Mouse (Mus musculus): ENCODE measurements around the gene Pbx1. TPM values are rescaled to one million over a fixed set of nuclear protein-coding genes. Genes with fewer than 3 reads are reported as not detected.

Pbx1 gene
- polyA plus RNA-seq, 1 experiment, result 9.1 TPM

DNA sequence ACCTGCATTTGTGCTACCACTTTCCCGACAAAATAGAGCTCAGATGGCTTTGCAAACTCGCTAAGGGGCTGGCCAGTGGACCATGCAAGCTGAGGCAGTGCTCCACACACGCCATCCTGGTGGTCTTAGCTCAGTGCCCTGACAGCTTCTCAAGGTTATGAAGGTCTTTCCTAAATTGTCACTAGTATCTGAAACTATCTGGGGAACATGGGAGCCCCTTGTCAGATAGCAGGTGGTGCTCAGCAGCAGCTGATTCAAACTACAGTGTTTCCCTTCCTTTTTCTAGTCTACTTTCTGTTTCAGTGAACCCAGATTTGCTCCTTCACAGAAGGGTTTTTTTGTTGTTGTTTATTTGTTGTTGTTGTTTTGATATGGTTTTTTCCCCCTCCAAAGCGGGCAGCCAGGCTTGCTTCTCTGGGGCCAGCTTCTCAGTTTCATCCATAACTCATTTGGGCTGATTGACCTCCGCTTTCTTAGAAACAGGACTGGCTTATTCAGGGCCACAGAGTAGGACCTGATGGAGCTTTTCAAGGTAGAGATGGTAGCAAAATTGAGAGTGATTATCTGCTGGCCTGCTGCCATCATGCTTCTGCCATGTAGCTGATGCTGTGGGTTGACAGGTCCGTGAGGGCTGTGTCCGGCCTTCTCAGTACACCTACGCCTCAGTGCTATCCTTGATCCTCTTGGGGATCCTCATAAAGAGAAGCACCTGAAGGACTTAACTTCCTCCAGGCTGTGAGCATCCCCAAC lies 141.7 kb downstream of the Pbx1 start:
- no peaks in the 10 kb centered on the region; the same call in 1 of the 2 replicates for H3K4me1 ChIP-seq (ENCODE audit: control insufficient read depth, insufficient read depth, low read length)
- 0 out of 2 replicates have a peak overlapping the region, but pooled peaks have one; percentile 4 for H3K27ac ChIP-seq (ENCODE audit: control insufficient read depth, insufficient read depth, low read depth, low read length)
- TF ChIP-seq POLR2A (IDR thresholded peaks at IDR 0.05; ENCODE audit: control insufficient read depth, low read depth, low read length), result no peak
- no peak for TF ChIP-seq CTCF (IDR thresholded peaks at IDR 0.05; ENCODE audit: control insufficient read depth, insufficient read depth, insufficient replicate concordance, low read depth, low read length)
- H3K36me3 ChIP-seq (ENCODE audit: control insufficient read depth, insufficient read depth, low read length), result no peaks in the 10 kb centered on the region
- H3K4me3 ChIP-seq (ENCODE audit: control insufficient read depth, low read depth, low read length), result no peak overlapping the region
- H3K27me3 ChIP-seq (ENCODE audit: control insufficient read depth, insufficient read depth, low read length), result no peaks in the 10 kb centered on the region

DNA sequence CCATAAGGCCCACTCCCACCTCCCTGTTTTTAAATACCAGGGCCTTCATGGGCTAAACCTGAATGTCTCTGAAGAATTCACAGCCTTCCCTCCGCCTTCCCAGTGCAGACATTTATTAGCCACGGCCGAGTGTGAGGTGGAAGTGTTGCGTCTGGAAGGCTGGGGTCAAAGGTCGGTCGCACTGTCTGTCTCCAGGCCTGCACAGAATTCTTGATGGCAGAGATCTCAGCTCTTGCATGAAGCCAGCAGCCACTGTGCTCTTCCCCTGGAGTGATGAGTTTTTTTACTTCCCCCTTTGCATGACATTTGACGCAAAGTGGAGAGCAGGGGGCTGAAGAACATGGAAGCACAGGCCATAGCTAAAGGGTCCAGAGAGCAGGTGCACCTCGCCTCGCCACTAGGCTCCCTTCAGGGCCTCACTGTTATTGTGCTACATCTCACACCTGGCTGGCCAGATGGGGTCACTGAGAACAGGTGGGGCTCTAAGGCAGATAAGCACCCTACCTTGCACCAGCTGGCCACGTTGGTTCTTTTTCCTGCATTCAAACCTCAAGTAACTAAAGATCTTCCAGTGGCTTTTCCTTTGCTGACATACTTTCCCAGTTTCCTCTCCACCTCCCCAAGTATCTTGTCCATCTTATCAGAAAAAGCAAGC lies 143.1 kb downstream of the Pbx1 start:
- Histone ChIP-seq H3K27ac (ENCODE audit: control insufficient read depth, insufficient read depth, low read depth, low read length) (no peak overlapping the region; the same call in 1 of the 2 replicates), H3K4me1 (ENCODE audit: control insufficient read depth, insufficient read depth, low read length) (no peaks in the 10 kb centered on the region; the same call in 1 of the 2 replicates), H3K27me3 (ENCODE audit: control insufficient read depth, insufficient read depth, low read length) (no peaks in the 10 kb centered on the region), H3K36me3 (ENCODE audit: control insufficient read depth, insufficient read depth, low read length) (no peaks in the 10 kb centered on the region), H3K4me3 (ENCODE audit: control insufficient read depth, low read depth, low read length) (no peak overlapping the region)
- no peak for TF ChIP-seq POLR2A (IDR thresholded peaks at IDR 0.05; ENCODE audit: control insufficient read depth, low read depth, low read length)
- TF ChIP-seq CTCF (IDR thresholded peaks at IDR 0.05; ENCODE audit: control insufficient read depth, insufficient read depth, insufficient replicate concordance, low read depth, low read length), result no peak

DNA sequence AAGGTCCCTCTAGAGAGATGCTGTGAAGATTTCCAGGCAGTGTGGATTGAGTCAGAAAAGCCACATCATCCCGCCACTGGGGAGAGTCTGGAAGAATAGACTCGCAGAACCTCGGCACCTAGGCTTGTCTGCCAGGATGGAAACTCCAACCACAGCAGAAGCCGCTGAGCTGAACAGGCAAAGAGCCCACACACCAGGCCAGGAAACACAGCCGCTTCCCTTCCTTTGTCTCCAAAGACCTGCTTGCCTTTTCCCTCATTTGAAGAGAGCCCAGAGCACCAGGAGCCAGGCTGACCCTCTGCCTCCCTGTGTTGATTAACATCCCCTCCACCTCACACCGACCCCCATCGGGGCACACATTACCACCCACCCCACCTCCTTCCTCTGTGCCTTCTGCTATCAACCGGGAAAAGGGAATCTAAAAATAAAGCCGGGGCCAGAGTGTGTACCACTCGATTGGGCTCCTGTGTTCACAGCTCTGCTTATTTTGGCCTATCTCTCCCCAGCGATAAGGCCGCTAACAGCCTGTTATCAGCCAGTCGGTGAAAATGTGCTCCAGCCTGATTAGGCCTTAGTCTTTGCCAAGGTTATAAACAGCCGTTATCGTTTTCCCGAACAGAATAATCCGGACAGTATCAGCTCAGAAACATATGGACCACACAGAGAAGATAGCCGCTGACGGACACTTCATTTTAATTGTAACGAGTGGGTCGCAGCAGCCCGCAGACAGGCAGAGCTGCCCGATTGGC lies 144.1 kb downstream of the Pbx1 start:
- no peaks in the 10 kb centered on the region for H3K27me3 ChIP-seq (ENCODE audit: control insufficient read depth, insufficient read depth, low read length)
- H3K36me3 ChIP-seq (ENCODE audit: control insufficient read depth, insufficient read depth, low read length), result no peaks in the 10 kb centered on the region
- H3K4me1 ChIP-seq (ENCODE audit: control insufficient read depth, insufficient read depth, low read length), result no peaks in the 10 kb centered on the region; the same call in 1 of the 2 replicates
- no peak overlapping the region for H3K4me3 ChIP-seq (ENCODE audit: control insufficient read depth, low read depth, low read length)
- TF ChIP-seq CTCF (IDR thresholded peaks at IDR 0.05; ENCODE audit: control insufficient read depth, insufficient read depth, insufficient replicate concordance, low read depth, low read length) (no peak), POLR2A (IDR thresholded peaks at IDR 0.05; ENCODE audit: control insufficient read depth, low read depth, low read length) (no peak)
- H3K27ac ChIP-seq (ENCODE audit: control insufficient read depth, insufficient read depth, low read depth, low read length), result peak overlapping the region; percentile 39

DNA sequence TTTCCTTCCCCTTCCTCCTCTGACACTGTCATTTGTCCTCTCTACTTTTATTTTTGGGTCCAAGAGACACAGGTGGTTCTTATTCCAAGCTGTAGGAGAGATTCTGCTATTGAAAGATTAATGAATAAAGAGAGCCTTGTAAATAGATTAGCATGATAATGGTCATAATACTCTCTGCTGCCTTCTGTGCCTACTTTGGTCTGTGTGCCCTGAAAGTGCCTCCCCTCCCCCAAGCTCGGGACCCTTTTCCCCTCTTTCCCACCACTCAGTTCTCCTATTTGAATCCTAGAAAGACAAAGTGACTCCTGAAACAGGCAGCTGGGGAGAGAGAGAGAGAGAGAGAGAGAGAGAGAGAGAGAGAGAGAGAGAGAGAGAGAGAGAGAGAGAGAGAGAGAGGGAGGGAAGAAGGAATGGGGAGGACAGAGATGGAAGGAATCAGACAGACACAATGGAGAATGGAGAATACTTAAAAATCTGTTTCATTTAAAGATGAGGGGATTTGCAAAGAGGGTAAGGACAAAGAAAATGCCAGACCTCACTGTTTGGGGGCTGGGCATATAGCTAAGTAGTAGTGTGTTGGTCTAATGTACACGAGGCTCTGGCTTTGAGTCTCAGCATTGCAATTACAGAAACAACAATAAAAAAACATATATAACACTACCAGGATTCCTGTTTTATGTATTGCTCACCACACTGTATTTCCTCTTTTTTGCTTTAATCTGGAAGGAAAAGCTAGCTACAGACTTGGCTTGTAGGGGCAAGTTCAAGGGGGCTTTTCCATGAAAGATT lies 145.0 kb downstream of the Pbx1 start:
- Histone ChIP-seq H3K27ac (ENCODE audit: control insufficient read depth, insufficient read depth, low read depth, low read length) (no peak overlapping the region), H3K4me1 (ENCODE audit: control insufficient read depth, insufficient read depth, low read length) (no peaks in the 10 kb centered on the region; the same call in 1 of the 2 replicates), H3K27me3 (ENCODE audit: control insufficient read depth, insufficient read depth, low read length) (no peaks in the 10 kb centered on the region), H3K36me3 (ENCODE audit: control insufficient read depth, insufficient read depth, low read length) (no peaks in the 10 kb centered on the region), H3K4me3 (ENCODE audit: control insufficient read depth, low read depth, low read length) (no peak overlapping the region)
- TF ChIP-seq CTCF (IDR thresholded peaks at IDR 0.05; ENCODE audit: control insufficient read depth, insufficient read depth, insufficient replicate concordance, low read depth, low read length) (no peak), POLR2A (IDR thresholded peaks at IDR 0.05; ENCODE audit: control insufficient read depth, low read depth, low read length) (no peak)

DNA sequence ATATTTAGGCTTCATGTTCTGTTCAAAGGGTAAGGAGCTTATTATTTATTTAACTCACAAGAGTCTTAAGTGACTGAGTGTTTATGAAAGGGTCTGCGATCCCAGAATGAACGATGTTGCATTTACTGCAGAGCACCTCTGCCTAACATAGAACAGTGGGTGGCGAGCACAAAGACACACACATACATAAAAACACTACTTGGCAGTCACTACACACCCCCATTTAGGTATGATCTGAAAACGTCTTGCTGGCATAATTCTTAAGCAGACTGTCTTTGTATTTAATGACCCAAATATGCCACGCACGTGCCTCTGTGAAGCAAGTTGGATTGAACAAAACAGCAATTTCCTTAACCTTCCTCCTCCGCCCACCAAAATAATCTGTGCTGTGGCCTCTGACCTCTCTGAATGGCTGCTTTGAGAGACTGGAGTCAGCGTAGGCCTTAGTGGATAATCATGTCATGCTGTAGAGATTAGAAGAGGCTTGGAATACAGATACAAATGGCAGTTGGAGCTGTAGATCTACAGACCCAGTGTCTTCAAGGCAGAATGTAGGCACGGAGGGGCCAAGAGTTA lies 147.4 kb downstream of the Pbx1 start:
- no peak for TF ChIP-seq CTCF (IDR thresholded peaks at IDR 0.05; ENCODE audit: control insufficient read depth, insufficient read depth, insufficient replicate concordance, low read depth, low read length)
- TF ChIP-seq POLR2A (IDR thresholded peaks at IDR 0.05; ENCODE audit: control insufficient read depth, low read depth, low read length), result no peak
- Histone ChIP-seq H3K27ac (ENCODE audit: control insufficient read depth, insufficient read depth, low read depth, low read length) (no peak overlapping the region), H3K4me1 (ENCODE audit: control insufficient read depth, insufficient read depth, low read length) (no peaks in the 10 kb centered on the region), H3K27me3 (ENCODE audit: control insufficient read depth, insufficient read depth, low read length) (no peaks in the 10 kb centered on the region), H3K4me3 (ENCODE audit: control insufficient read depth, low read depth, low read length) (no peak overlapping the region), H3K36me3 (ENCODE audit: control insufficient read depth, insufficient read depth, low read length) (no peaks in the 10 kb centered on the region)

DNA sequence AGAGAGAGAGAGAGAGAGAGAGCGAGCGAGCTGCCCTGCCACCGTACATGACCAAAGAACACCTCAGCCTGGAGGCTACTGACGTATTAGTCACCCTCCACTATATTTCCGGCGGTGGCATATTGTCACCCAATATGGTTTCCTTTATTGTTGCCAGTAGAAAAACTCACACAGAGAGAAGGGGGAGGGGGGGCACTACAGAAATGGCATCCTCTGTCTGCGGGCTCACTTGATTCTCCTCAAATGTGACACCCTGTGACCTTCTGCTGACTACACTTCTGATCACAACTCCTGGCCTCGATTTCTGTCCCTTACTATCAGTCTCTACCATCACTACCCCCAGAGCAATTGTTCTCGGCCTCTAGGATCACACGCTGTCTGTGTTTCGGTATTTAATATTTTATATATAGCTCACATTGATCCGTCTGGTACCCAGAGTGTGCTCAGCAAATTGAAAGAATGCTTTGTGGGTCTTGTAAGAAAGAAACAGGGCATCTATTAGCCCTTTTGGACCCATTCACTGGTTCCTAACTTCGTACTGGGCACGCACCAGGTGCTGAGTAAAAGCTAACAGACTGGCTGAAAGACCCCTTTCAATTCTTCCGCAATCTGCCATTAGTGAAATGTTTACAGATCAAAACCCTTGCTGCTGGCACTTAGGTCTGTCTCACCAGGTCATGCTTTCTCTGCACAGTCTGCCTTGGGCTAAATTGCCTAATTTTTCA lies 148.1 kb downstream of the Pbx1 start:
- TF ChIP-seq CTCF (IDR thresholded peaks at IDR 0.05; ENCODE audit: control insufficient read depth, insufficient read depth, insufficient replicate concordance, low read depth, low read length) (no peak), POLR2A (IDR thresholded peaks at IDR 0.05; ENCODE audit: control insufficient read depth, low read depth, low read length) (no peak)
- no peaks in the 10 kb centered on the region for H3K27me3 ChIP-seq (ENCODE audit: control insufficient read depth, insufficient read depth, low read length)
- no peak overlapping the region for H3K4me3 ChIP-seq (ENCODE audit: control insufficient read depth, low read depth, low read length)
- no peaks in the 10 kb centered on the region for H3K4me1 ChIP-seq (ENCODE audit: control insufficient read depth, insufficient read depth, low read length)
- no peaks in the 10 kb centered on the region for H3K36me3 ChIP-seq (ENCODE audit: control insufficient read depth, insufficient read depth, low read length)
- no peak overlapping the region for H3K27ac ChIP-seq (ENCODE audit: control insufficient read depth, insufficient read depth, low read depth, low read length)
